Mouse (Mus musculus) retina, postnatal 7 days (tissue): ENCODE data around the gene Dab1.

ENCODE experiments used
- DNase-seq: peaks from one replicate; pipeline ENCODE4 v3.0.0-alpha.2; 2012; ENCODE audit warnings: low read depth, low spot score

The Dab1 gene

GRCm38 (mm10) chr4:104443775-104444174 lies 824.6 kb downstream of the Dab1 start:
- no peak for DNase-seq

- DNase-seq = no peak
Measured at GRCm38 (mm10) chr4:104444985-104445384, 825.8 kb downstream of the Dab1 start.

DNA sequence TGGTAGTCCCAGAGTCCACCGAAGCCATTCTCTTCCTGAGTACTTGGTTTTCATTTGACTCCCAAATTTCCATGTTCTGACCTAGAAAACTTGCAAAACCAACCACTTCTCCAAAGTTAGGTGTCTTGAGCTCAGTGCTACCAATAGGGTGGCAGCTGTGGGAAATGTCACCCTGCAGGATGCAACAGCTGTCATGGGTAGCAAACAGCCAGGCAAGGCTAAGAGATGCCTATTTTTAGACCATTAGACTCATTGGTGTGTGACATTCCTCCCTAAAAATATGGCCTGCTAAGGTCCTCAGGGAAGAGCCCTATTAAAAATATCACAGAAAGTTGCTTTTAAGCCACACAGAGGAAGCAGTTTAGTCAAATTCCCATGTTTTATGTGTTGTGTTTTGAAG lies 829.0 kb downstream of the Dab1 start:
- DNase-seq = no peak

- no peak for DNase-seq
Measured at GRCm38 (mm10) chr4:104450645-104451044, 831.5 kb downstream of the Dab1 start.

GRCm38 (mm10) chr4:104452587-104452986 lies 833.4 kb downstream of the Dab1 start:
- DNase-seq = no peak

DNA sequence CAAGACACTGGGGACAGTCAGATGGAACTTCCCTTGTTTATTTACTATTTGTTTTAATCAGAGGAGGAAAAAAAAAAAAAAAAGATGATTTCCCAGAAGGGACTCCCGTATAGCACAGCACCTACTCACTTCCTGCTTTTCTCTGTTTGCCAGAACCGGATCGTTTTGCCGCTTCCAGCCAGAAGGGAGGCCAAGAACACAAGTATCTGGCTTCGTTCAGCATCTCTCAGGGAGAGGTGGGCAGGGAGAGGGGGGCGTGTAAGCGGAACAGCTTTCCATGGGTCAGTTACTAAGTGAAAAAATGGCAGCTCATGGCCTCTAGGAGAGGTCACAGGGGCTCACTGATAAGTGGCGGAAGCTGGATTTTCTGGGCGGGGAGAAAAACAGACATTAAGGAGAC lies 836.0 kb downstream of the Dab1 start:
- DNase-seq = no peak

GRCm38 (mm10) chr4:104455760-104456159 lies 836.6 kb downstream of the Dab1 start:
- no peak for DNase-seq

GRCm38 (mm10) chr4:104456173-104456873 lies 837.2 kb downstream of the Dab1 start:
- DNase-seq = no peak

- DNase-seq = no peak
Measured at GRCm38 (mm10) chr4:104458726-104459125, 839.6 kb downstream of the Dab1 start.

DNA sequence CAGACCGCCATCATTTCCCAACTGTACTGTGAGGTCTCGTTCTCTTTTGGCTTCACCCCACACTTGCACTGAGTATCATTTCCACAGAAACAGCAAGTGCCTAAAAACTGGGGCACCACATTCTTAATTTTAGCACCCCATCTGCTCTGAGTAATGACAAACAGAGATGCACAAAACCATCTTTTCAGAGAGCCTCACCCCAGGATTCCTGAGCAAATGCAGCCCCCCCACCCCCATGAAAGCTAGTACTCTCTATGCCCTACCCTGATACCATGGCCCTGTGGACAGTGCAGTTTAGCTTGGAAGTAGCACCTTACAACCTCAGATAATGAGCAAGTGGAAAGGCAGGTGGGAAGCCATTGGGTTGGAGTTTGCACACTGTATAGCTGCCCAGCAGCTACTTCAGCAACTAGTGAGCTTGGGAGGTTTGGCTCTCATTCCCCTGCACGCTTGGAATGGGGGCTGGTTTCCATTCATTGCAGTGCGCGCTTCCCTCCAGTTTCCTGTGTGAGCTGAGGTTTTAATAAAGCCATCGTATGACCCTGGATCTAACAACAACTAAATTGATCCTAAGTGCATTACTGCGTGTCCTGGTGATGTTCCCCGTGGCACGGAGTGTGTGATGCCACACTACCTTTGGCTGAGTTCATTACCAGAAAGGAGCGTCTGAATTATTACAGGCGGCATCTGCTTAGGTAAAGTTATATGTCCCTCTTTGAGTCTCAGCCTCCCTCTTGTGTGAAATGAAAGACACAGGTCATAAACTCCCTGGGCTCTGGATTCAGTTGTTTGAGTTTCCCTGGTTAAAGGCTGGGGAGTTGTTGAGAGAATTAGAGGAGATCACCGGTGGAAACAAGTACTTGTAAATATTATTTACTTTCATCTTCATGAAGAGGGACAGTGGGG lies 842.2 kb downstream of the Dab1 start:
- no peak for DNase-seq

GRCm38 (mm10) chr4:104462932-104463780 lies 844.0 kb downstream of the Dab1 start:
- no peak for DNase-seq

DNA sequence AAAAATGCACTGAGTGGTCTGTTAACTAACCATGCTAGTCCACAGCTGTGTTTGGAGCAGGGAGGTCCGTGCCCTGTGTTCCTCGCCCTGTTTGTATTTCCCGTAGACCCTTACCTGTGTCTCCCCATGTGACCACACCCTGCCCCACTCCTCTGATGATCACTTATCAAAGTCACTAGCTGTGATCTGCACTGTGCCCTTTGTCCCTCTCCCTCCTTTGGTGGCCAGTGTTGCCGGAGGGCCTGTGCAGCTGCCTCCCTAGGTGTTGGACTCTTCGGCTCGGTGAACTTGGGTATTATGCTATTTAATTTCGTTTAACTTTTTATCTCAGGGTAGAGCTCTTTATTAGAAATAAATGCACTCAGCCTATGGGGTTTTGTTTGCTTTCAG lies 844.6 kb downstream of the Dab1 start:
- DNase-seq = no peak

DNA sequence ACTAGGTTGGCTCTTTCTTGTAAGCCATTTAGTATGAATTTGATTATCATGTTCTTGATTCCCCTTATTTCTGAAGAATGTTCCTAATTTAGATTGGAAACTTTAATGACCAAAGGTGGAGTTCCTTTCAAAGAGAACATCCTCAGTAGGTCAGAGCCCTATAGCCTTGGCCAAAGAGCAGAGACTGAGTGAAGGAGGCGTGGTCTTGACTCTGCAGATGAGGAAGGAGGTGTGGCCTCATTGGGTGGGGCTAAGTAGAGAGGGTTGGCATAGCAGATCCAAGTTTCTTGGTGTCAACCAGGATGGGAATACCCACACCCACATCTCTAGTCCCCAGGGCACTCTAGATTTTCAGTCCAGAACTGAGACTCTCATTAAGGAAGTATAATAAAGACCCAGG lies 846.4 kb downstream of the Dab1 start:
- no peak for DNase-seq

- DNase-seq = no peak
Measured at GRCm38 (mm10) chr4:104468666-104469065, 849.5 kb downstream of the Dab1 start.

DNA sequence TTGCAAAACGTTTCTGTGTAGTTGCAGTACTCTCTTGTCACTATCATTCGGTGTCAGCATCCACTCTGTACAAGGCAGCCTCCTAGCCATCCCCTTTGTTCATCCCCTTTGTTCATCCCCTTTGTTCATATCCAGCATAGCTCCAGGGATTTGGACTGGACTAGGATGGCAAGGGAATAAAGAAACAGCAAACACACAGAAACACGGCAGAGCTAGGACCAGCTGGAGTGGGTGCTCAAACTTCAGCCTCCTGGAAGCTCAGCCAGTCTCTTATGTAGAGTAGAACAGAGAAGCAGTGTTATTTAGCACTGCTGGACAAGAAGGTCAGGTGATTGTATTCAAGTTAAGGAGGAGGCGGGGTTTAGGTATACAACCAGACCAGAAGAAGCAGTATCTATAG lies 853.8 kb downstream of the Dab1 start:
- DNase-seq = no peak

GRCm38 (mm10) chr4:104476841-104477240 lies 857.7 kb downstream of the Dab1 start:
- DNase-seq = no peak

DNA sequence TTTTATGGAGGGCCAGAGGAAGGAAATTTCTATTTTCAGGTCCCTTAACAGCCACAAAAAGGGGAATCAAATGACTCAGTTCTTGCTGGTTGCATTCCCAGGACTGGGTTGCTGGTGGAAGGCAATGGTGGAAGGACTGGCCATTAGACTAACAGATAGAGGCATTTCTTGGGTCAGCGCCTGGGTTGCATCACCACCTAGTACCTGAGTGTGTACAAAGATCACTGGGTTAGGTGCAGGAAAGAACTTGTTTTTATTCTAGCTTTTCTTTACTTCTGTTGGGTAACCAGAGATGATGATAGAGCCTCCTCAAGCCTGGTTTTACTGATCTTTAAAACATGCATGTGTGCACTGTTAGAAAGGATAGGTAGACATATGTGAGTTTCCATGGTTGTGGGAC lies 864.8 kb downstream of the Dab1 start:
- no peak for DNase-seq

GRCm38 (mm10) chr4:104497221-104497620 lies 878.1 kb downstream of the Dab1 start:
- no peak for DNase-seq

DNA sequence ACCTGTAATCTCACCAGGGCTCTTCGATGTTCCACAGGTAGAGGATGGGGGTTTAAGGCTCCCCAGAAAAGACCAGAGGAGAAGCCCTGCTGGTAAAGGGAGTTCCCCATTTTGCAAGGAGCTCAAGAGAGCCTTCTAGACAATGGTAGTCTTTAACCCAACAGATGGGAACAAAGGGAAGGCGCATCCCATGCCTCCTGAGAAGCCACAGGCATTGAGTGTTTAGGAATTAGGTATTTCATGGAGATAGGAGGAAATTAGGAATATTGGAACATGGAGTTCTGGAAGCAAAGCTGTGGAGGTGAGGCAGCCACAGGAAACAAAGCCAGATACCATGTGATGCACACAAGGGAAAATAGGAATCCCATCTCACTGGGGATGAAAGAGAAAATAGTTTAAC lies 881.0 kb downstream of the Dab1 start:
- no peak for DNase-seq

- no peak for DNase-seq
Measured at GRCm38 (mm10) chr4:104500646-104501045, 881.5 kb downstream of the Dab1 start.

- no peak for DNase-seq
Measured at GRCm38 (mm10) chr4:104501245-104501644, 882.1 kb downstream of the Dab1 start.

DNA sequence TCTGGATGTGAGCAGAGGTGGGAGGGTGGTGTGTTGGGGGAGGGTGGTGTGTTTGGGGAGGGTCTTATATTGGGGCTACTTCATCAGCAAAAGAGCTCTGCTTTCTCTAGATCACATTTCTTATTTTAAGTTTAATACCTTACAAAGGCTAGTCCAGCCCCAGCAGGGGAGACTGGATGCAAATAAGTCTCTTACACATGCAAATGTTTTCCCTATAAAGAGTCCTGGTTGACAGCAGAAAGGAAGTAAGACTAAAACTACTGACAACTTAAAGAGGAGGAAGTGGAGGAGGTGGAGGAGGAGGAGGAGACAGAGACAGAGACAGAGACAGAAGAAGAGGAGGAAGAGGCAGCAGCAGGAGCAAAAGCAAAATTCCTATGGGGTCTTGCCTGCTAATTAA lies 885.8 kb downstream of the Dab1 start:
- DNase-seq = no peak
